Mouse (Mus musculus) T-cell, adult 66 days (primary cell): ENCODE measurements around the gene Fam151b. TPM values are rescaled to one million over a fixed set of nuclear protein-coding genes. Genes with fewer than 3 reads are reported as not detected.

ENCODE experiments used
- total RNA-seq, 2 experiments: library from RNA; stranded (reverse); gene quantifications; 3 replicates in 1 of 2; 4 replicates in 1 of 2; pipeline ENCODE4 v1.2.4; 2023

The Fam151b gene
- 1 to 10 TPM; 3.0 to 4.3 TPM for total RNA-seq

GRCm38 (mm10) chr13:92483852-92484463 is at the start of gene Fam151b:
Gene Fam151b (minus strand): TSS chr13:92484015.

GRCm38 (mm10) chr13:92530721-92531211 is 47.0 kb upstream of the Fam151b start, which contains the start of gene Zfyve16:
Gene Zfyve16 (minus strand): TSS chr13:92530868.

GRCm38 (mm10) chr13:92425758-92426264 is 58.0 kb downstream of the Fam151b start, which contains the start of gene Ankrd34b:
Gene Ankrd34b (plus strand): TSS chr13:92425896.

Other genes starting within 250 kb of the Fam151b start
- gene Gm20379, start 178.0 kb downstream of the Fam151b start, total RNA-seq = not detected
- gene Dhfr, start 129.3 kb downstream of the Fam151b start, total RNA-seq = 1 to 10 TPM; 1.8 to 1.9 TPM
- 10 to 100 TPM; 45.4 to 50.4 TPM for gene Msh3, start 129.0 kb downstream of the Fam151b start, total RNA-seq
- not detected for gene Ankrd34b, start 58.1 kb downstream of the Fam151b start, total RNA-seq
- 10 to 100 TPM; 13.9 to 19.3 TPM for gene Zfyve16, start 46.9 kb upstream of the Fam151b start, total RNA-seq
- not detected for gene Spz1, start 92.2 kb upstream of the Fam151b start, total RNA-seq
- gene Serinc5, start 127.1 kb upstream of the Fam151b start, total RNA-seq = 10 to 100 TPM; 13.7 to 17.6 TPM